Mouse (Mus musculus) MEL (cell line): ENCODE data around the gene Olfr805. TPM values are rescaled to one million over a fixed set of nuclear protein-coding genes. Genes with fewer than 3 reads are reported as not detected.

ENCODE experiments used
- DNase-seq: peaks from one replicate; pipeline ENCODE4 v3.0.0; 2011; ENCODE audit warnings: low read depth, low spot score
- H3K27ac ChIP-seq: 2 replicates; pipeline ENCODE4 v1.5.1; 2012; ENCODE audit warnings: low read depth, mild to moderate bottlenecking, control low read depth, low read length, moderate library complexity; ENCODE audit not compliant: control insufficient read depth
- H3K27me3 ChIP-seq, 2 experiments: fragments of 150-350 bp in 1 of 2; sonication (generic) in 1 of 2; 2 replicates each; pipeline ENCODE4 v1.6.1; 2012; ENCODE audit warnings: low read length in 2 of 2, mild to moderate bottlenecking in 2 of 2, improper control_type of control experiment in 1 of 2, moderate library complexity in 1 of 2; ENCODE audit not compliant: insufficient read depth in 2 of 2, control insufficient read depth in 1 of 2
- H3K36me3 ChIP-seq, 2 experiments: 2 replicates each; pipeline ENCODE4 v1.6.1; 2012 to 2014; ENCODE audit warnings: low read length in 2 of 2, improper control_type of control experiment in 1 of 2, inconsistent platforms in 1 of 2, mild to moderate bottlenecking in 1 of 2; ENCODE audit not compliant: insufficient read depth in 2 of 2, control insufficient read depth in 1 of 2
- H3K4me1 ChIP-seq, 2 experiments: fragments of 150-350 bp in 1 of 2; sonication (generic) in 1 of 2; 2 replicates each; pipeline ENCODE4 v1.6.1; 2012; ENCODE audit warnings: low read length in 2 of 2, improper control_type of control experiment in 1 of 2, mild to moderate bottlenecking in 1 of 2; ENCODE audit not compliant: insufficient read depth in 2 of 2, control insufficient read depth in 1 of 2
- H3K4me3 ChIP-seq, 2 experiments: fragments of 150-350 bp in 1 of 2; sonication (generic) in 1 of 2; 2 replicates each; pipeline ENCODE4 v1.5.1; 2012; ENCODE audit warnings: low read depth in 2 of 2, low read length in 2 of 2, mild to moderate bottlenecking in 2 of 2, moderate library complexity in 2 of 2, control low read depth in 1 of 2, improper control_type of control experiment in 1 of 2; ENCODE audit not compliant: control insufficient read depth in 1 of 2, insufficient read depth in 1 of 2
- H3K79me2 ChIP-seq: 2 replicates; pipeline ENCODE4 v1.6.1; 2012; ENCODE audit warnings: mild to moderate bottlenecking, low read length, moderate library complexity; ENCODE audit not compliant: control insufficient read depth, poor library complexity, insufficient read depth
- H3K9ac ChIP-seq: 2 replicates; pipeline ENCODE4 v1.6.1; 2012; ENCODE audit warnings: low read depth, mild to moderate bottlenecking, control low read depth, low read length, moderate library complexity; ENCODE audit not compliant: control insufficient read depth, poor library complexity, severe bottlenecking
- H3K9me3 ChIP-seq: fragments of 150-350 bp; sonication (generic); replicated peaks from 2 replicates; pipeline ENCODE4 v1.6.1; 2012; ENCODE audit warnings: mild to moderate bottlenecking, low read length, improper control_type of control experiment, moderate library complexity; ENCODE audit not compliant: insufficient read depth
- BHLHE40 ChIP-seq: IDR thresholded peaks from 2 replicates; pipeline ENCODE4 v1.6.1; 2012; ENCODE audit warnings: low read depth, mild to moderate bottlenecking, inconsistent platforms, low read length, improper control_type of control experiment, borderline replicate concordance
- CHD1 ChIP-seq: IDR thresholded peaks from 2 replicates; pipeline ENCODE4 v1.6.1; 2012; ENCODE audit warnings: low read depth, mild to moderate bottlenecking, inconsistent platforms, low read length, improper control_type of control experiment
- CTCF ChIP-seq, 3 experiments: IDR thresholded peaks in 2 of 3; conservative IDR thresholded peaks in 1 of 3; 2 replicates each; pipeline ENCODE4 v1.5.1; 2011 to 2012; ENCODE audit warnings: low read length in 3 of 3, low read depth in 2 of 3, mild to moderate bottlenecking in 2 of 3, improper control_type of control experiment in 1 of 3, inconsistent platforms in 1 of 3, mixed read lengths in 1 of 3, moderate library complexity in 1 of 3; ENCODE audit not compliant: control insufficient read depth in 1 of 3, insufficient read depth in 1 of 3, poor library complexity in 1 of 3, severe bottlenecking in 1 of 3
- EP300 ChIP-seq, 2 experiments: IDR thresholded peaks; 2 replicates each; pipeline ENCODE4 v1.6.1; 2011; ENCODE audit warnings: improper control_type of control experiment in 2 of 2, low read length in 2 of 2, low read depth in 1 of 2, mild to moderate bottlenecking in 1 of 2
- ETS1 ChIP-seq: IDR thresholded peaks from 2 replicates; pipeline ENCODE4 v1.6.1; 2012; ENCODE audit warnings: low read depth, mild to moderate bottlenecking, inconsistent platforms, low read length, improper control_type of control experiment, moderate library complexity
- GABPA ChIP-seq: IDR thresholded peaks from 2 replicates; pipeline ENCODE4 v1.6.1; 2012; ENCODE audit warnings: low read depth, mild to moderate bottlenecking, inconsistent platforms, low read length, improper control_type of control experiment, moderate library complexity
- HCFC1 ChIP-seq: IDR thresholded peaks from 2 replicates; pipeline ENCODE4 v1.6.1; 2012; ENCODE audit warnings: low read depth, mild to moderate bottlenecking, inconsistent platforms, low read length, improper control_type of control experiment, moderate library complexity
- JUND ChIP-seq: IDR thresholded peaks from 2 replicates; pipeline ENCODE4 v1.6.1; 2011; ENCODE audit warnings: low read depth, mild to moderate bottlenecking, improper control_type of control experiment, low read length
- MAX ChIP-seq: IDR thresholded peaks from 2 replicates; pipeline ENCODE4 v1.6.1; 2011; ENCODE audit warnings: low read length, improper control_type of control experiment
- MAZ ChIP-seq: IDR thresholded peaks from 2 replicates; pipeline ENCODE4 v1.6.1; 2012; ENCODE audit warnings: low read depth, mild to moderate bottlenecking, inconsistent platforms, low read length, improper control_type of control experiment
- MEF2A ChIP-seq: IDR thresholded peaks from 2 replicates; pipeline ENCODE4 v1.6.1; 2014; ENCODE audit warnings: low read depth, mild to moderate bottlenecking, inconsistent platforms, low read length, improper control_type of control experiment; ENCODE audit not compliant: poor library complexity, insufficient replicate concordance, severe bottlenecking; ENCODE audit errors: extremely low read depth
- MXI1 ChIP-seq: IDR thresholded peaks from 2 replicates; pipeline ENCODE4 v1.6.1; 2011; ENCODE audit warnings: mild to moderate bottlenecking, low read depth, low read length, improper control_type of control experiment
- MYB ChIP-seq: IDR thresholded peaks from 2 replicates; pipeline ENCODE4 v1.6.1; 2011; ENCODE audit warnings: mild to moderate bottlenecking, low read depth, low read length, improper control_type of control experiment
- MYC ChIP-seq: IDR thresholded peaks from 2 replicates; pipeline ENCODE4 v1.6.1; 2011; ENCODE audit warnings: low read depth, mild to moderate bottlenecking, low read length, improper control_type of control experiment, moderate library complexity
- NELFE ChIP-seq: IDR thresholded peaks from 2 replicates; pipeline ENCODE4 v1.6.1; 2011; ENCODE audit warnings: low read depth, low read length, improper control_type of control experiment
- POLR2A ChIP-seq, 2 experiments: IDR thresholded peaks; 2 replicates each; pipeline ENCODE4 v1.6.1; 2011 to 2012; ENCODE audit warnings: low read length in 2 of 2, mild to moderate bottlenecking in 2 of 2, control low read depth in 1 of 2, improper control_type of control experiment in 1 of 2, low read depth in 1 of 2, moderate library complexity in 1 of 2; ENCODE audit not compliant: control insufficient read depth in 1 of 2, insufficient read depth in 1 of 2, poor library complexity in 1 of 2
- POLR2AphosphoS2 ChIP-seq: IDR thresholded peaks from 2 replicates; pipeline ENCODE4 v1.6.1; 2011; ENCODE audit warnings: low read length, improper control_type of control experiment
- POLR2AphosphoS5 ChIP-seq: IDR thresholded peaks from 2 replicates; pipeline ENCODE4 v1.6.1; 2012; ENCODE audit warnings: low read depth, borderline replicate concordance, mild to moderate bottlenecking, inconsistent platforms, low read length, moderate library complexity, mixed read lengths
- RAD21 ChIP-seq: IDR thresholded peaks from 2 replicates; pipeline ENCODE4 v1.6.1; 2011; ENCODE audit warnings: mild to moderate bottlenecking, low read depth, low read length, improper control_type of control experiment
- RCOR1 ChIP-seq: IDR thresholded peaks from 2 replicates; pipeline ENCODE4 v1.6.1; 2012; ENCODE audit warnings: low read depth, mild to moderate bottlenecking, inconsistent platforms, low read length, improper control_type of control experiment
- SMC3 ChIP-seq: IDR thresholded peaks from 2 replicates; pipeline ENCODE4 v1.6.1; 2011; ENCODE audit warnings: low read depth, low read length, improper control_type of control experiment
- TAL1 ChIP-seq: IDR thresholded peaks from 2 replicates; pipeline ENCODE4 v1.6.1; 2012; ENCODE audit warnings: mild to moderate bottlenecking, inconsistent platforms, low read length, moderate library complexity, mixed read lengths
- TBP ChIP-seq: IDR thresholded peaks from 2 replicates; pipeline ENCODE4 v1.8.0; 2011; ENCODE audit warnings: low read depth, low read length, improper control_type of control experiment
- TCF12 ChIP-seq: IDR thresholded peaks from 2 replicates; pipeline ENCODE4 v1.6.1; 2014; ENCODE audit warnings: low read depth, mild to moderate bottlenecking, inconsistent platforms, low read length, improper control_type of control experiment, moderate library complexity
- UBTF ChIP-seq: IDR thresholded peaks from 2 replicates; pipeline ENCODE4 v1.6.1; 2012; ENCODE audit warnings: low read depth, mild to moderate bottlenecking, inconsistent platforms, low read length, improper control_type of control experiment, moderate library complexity, borderline replicate concordance; ENCODE audit not compliant: insufficient read depth
- USF1 ChIP-seq: IDR thresholded peaks from 2 replicates; pipeline ENCODE4 v1.6.1; 2014; ENCODE audit warnings: low read depth, mild to moderate bottlenecking, inconsistent platforms, low read length, improper control_type of control experiment, moderate library complexity
- ZC3H11A ChIP-seq: IDR thresholded peaks from 2 replicates; pipeline ENCODE4 v1.6.1; 2012; ENCODE audit warnings: low read depth, mild to moderate bottlenecking, inconsistent platforms, low read length, improper control_type of control experiment
- ZKSCAN1 ChIP-seq: IDR thresholded peaks from 2 replicates; pipeline ENCODE4 v1.6.1; 2012; ENCODE audit warnings: low read depth, mild to moderate bottlenecking, inconsistent platforms, low read length, improper control_type of control experiment, moderate library complexity
- ZNF384 ChIP-seq: IDR thresholded peaks from 2 replicates; pipeline ENCODE4 v1.6.1; 2012; ENCODE audit warnings: low read depth, mild to moderate bottlenecking, inconsistent platforms, low read length, improper control_type of control experiment
- polyA plus RNA-seq, 2 experiments: library from polyadenylated mRNA; stranded (reverse) in 1 of 2; unstranded in 1 of 2; fragments of >175 nt in 1 of 2; fragments of >200 nt in 1 of 2; gene quantifications; 2 replicates each; pipeline versions ENCODE4 v1.2.1 to v1.2.4; 2012; ENCODE audit warnings: low replicate concordance in 2 of 2, low read depth in 1 of 2; ENCODE audit not compliant: insufficient read length in 2 of 2, insufficient read depth in 1 of 2, missing spikeins in 1 of 2
- total RNA-seq: library from RNA; depleted of rRNA; stranded (reverse); fragments of 300-350 nt; gene quantifications from 2 replicates; pipeline ENCODE4 v1.2.3, GENCODE M21; 2012; rRNA removed

Olfr805 gene
- not detected in 2 replicates for total RNA-seq
- polyA plus RNA-seq: not detected

- H3K36me3 ChIP-seq: no peaks in the 10 kb centered on the region
- no peaks in the 10 kb centered on the region for H3K9me3 ChIP-seq
- no peaks in the 10 kb centered on the region for H3K27me3 ChIP-seq
- no peak within 1 kb of the TSS for H3K9ac ChIP-seq
- TF ChIP-seq MXI1 (no peak), POLR2AphosphoS5 (no peak), TBP (no peak), MYB (no peak), JUND (no peak), ZC3H11A (no peak), MAZ (no peak), POLR2A (IDR thresholded peaks at IDR 0.05; ENCODE audit: control insufficient read depth in 1 of 2, insufficient read depth in 1 of 2, low read depth in 1 of 2, low read length in 2 of 2, poor library complexity in 1 of 2) (no peak), TCF12 (no peak), MAX (no peak), UBTF (no peak), RAD21 (no peak), MEF2A (no peak), USF1 (no peak), MYC (no peak), CHD1 (no peak), EP300 (IDR thresholded peaks at IDR 0.05; ENCODE audit: low read depth in 1 of 2, low read length in 2 of 2) (no peak), BHLHE40 (no peak), HCFC1 (no peak), RCOR1 (no peak)
- TF ChIP-seq, all 39 proteins: peak for 0
- no peaks in the 10 kb centered on the region for H3K4me1 ChIP-seq
- no peaks in the 10 kb centered on the region for H3K79me2 ChIP-seq
- no peak within 1 kb of the TSS for H3K4me3 ChIP-seq
- DNase-seq: no peak
- no peak within 1 kb of the TSS for H3K27ac ChIP-seq
These were observed at the start of gene Olfr805 for GRCm38 (mm10) chr10:129729275-129729674. Gene Olfr805, minus strand, starts transcription at chr10:129729375.

GRCm38 (mm10) chr10:129778123-129778522 lies 48.9 kb upstream of the Olfr805 start:
- Histone ChIP-seq H3K4me1 (no peaks in the 10 kb centered on the region), H3K27ac (no peak overlapping the region), H3K27me3 (no peaks in the 10 kb centered on the region), H3K36me3 (no peaks in the 10 kb centered on the region), H3K9ac (no peak overlapping the region), H3K9me3 (no peaks in the 10 kb centered on the region), H3K4me3 (no peak overlapping the region), H3K79me2 (no peaks in the 10 kb centered on the region)
- no peak for TF ChIP-seq USF1
- no peak for TF ChIP-seq GABPA
- no peak for TF ChIP-seq ZNF384
- TF ChIP-seq CTCF (IDR thresholded peaks at IDR 0.05 in 2 of 3, conservative IDR thresholded peaks at IDR 0.05 in 1 of 3; ENCODE audit: control insufficient read depth in 1 of 3, insufficient read depth in 1 of 3, low read depth in 2 of 3, low read length in 3 of 3, poor library complexity in 1 of 3, severe bottlenecking in 1 of 3): no peak
- no peak for TF ChIP-seq MYC
- TF ChIP-seq POLR2A (IDR thresholded peaks at IDR 0.05; ENCODE audit: control insufficient read depth in 1 of 2, insufficient read depth in 1 of 2, low read depth in 1 of 2, low read length in 2 of 2, poor library complexity in 1 of 2): no peak
- TF ChIP-seq MAX: no peak
- no peak for TF ChIP-seq MAZ
- no peak for TF ChIP-seq ZKSCAN1
- TF ChIP-seq TAL1: no peak
- TF ChIP-seq CHD1: no peak
- no peak for TF ChIP-seq POLR2AphosphoS2
- no peak for TF ChIP-seq ETS1
- no peak for TF ChIP-seq SMC3
- TF ChIP-seq RCOR1: no peak
- TF ChIP-seq NELFE: no peak
- no peak for TF ChIP-seq TBP
- TF ChIP-seq POLR2AphosphoS5: no peak
- TF ChIP-seq ZC3H11A: no peak
- DNase-seq: no peak
